Mouse (Mus musculus): Measurements from ENCODE around the gene Kif16b. TPM values are rescaled to one million over a fixed set of nuclear protein-coding genes. Genes with fewer than 3 reads are reported as not detected.

Kif16b gene
- total RNA-seq, 2 experiments from 2014 or later = 28.7 to 29.8 TPM

Other genes with a start within 250 kb of the Kif16b start
- 10 to 100 TPM; 20.0 to 20.2 TPM for gene Snrpb2, start 161.5 kb upstream of the Kif16b start, total RNA-seq (2021)
- not detected for gene Otor, start 176.9 kb upstream of the Kif16b start, total RNA-seq (2021)